Mouse (Mus musculus) heart, embryonic 15.5 days (tissue): ENCODE data around the gene Fbxo7. TPM values are rescaled to one million over a fixed set of nuclear protein-coding genes. Genes with fewer than 3 reads are reported as not detected.

Experiments
- ATAC-seq: fragments of 200-750 bp; cut with Nextera tagmentation; replicated peaks from 2 replicates; pipeline ENCODE4 v1.8.0; 2017; ENCODE audit warnings: low read depth, moderate TSS enrichment; ENCODE audit not compliant: insufficient number of reproducible peaks, insufficient read depth, low FRiP score
- H3K27ac ChIP-seq: fragments of 300-500 bp; sonication (generic); 2 replicates; pipeline ENCODE4 v1.5.1; 2015; ENCODE audit warnings: mild to moderate bottlenecking, inconsistent platforms
- H3K27me3 ChIP-seq: fragments of 300-500 bp; sonication (generic); 2 replicates; pipeline ENCODE4 v1.6.1; 2015; ENCODE audit warnings: inconsistent platforms
- H3K36me3 ChIP-seq: fragments of 300-500 bp; sonication (generic); 2 replicates; pipeline ENCODE4 v1.6.1; 2015; ENCODE audit warnings: mild to moderate bottlenecking, inconsistent platforms
- H3K4me1 ChIP-seq: fragments of 300-500 bp; sonication (generic); replicated peaks from 2 replicates; pipeline ENCODE4 v1.6.1; 2015; ENCODE audit warnings: inconsistent platforms
- H3K4me2 ChIP-seq: fragments of 300-500 bp; sonication (generic); 2 replicates; pipeline ENCODE4 v1.6.1; 2015; ENCODE audit warnings: inconsistent platforms, mild to moderate bottlenecking, moderate library complexity
- H3K4me3 ChIP-seq: fragments of 300-500 bp; sonication (generic); 2 replicates; pipeline ENCODE4 v1.5.1; 2015; ENCODE audit warnings: mild to moderate bottlenecking, inconsistent platforms
- H3K9ac ChIP-seq: fragments of 300-500 bp; sonication (generic); 2 replicates; pipeline ENCODE4 v1.6.1; 2015; ENCODE audit warnings: mild to moderate bottlenecking, inconsistent platforms
- H3K9me3 ChIP-seq: fragments of 300-500 bp; sonication (generic); replicated peaks from 2 replicates; pipeline ENCODE4 v1.6.1; 2016; ENCODE audit warnings: inconsistent platforms
- WGBS: fragments of 180-500 bp; shearing (Covaris S2); methylation state at CpG from one replicate; pipeline ENCODE4 v1.1.7; 2015; ENCODE audit warnings: mixed read lengths; 5-methylcytosine and 5-hydroxymethylcytosine counted together
- polyA plus RNA-seq: library from polyadenylated mRNA; unstranded; fragments of >200 nt; fragmentation: Nextera tagmentation; extraction: Ambion mirVana; gene quantifications from 2 replicates; pipeline ENCODE4 v1.2.1, GENCODE M21; 2015

The Fbxo7 gene
- polyA plus RNA-seq, 1 experiment from 2014 or later: 18.2 TPM

- 90% methylated on average over 8 of the region's 8 CpGs for WGBS
- ATAC-seq: no peak
Measured at GRCm38 (mm10) chr10:86063018-86063384, 41.2 kb downstream of the Fbxo7 start.

GRCm38 (mm10) chr10:86064937-86065336 lies 43.2 kb downstream of the Fbxo7 start:
- H3K9ac ChIP-seq: no peak overlapping the region
- no peaks in the 10 kb centered on the region for H3K9me3 ChIP-seq
- H3K4me3 ChIP-seq: no peak overlapping the region
- no peaks in the 10 kb centered on the region for H3K36me3 ChIP-seq
- 6% methylated on average over 4 of the region's 4 CpGs for WGBS
- peak; percentile 71 for ATAC-seq
- no peaks in the 10 kb centered on the region for H3K27me3 ChIP-seq
- 0 out of 2 replicates have a peak, but pooled peaks cover 5% of the 10 kb centered on the region for H3K4me1 ChIP-seq
- H3K27ac ChIP-seq: no peak overlapping the region
- no peak overlapping the region for H3K4me2 ChIP-seq

More at GRCm38 (mm10) chr10:86063018-86063384, 41.2 kb downstream of the Fbxo7 start:
- Histone ChIP-seq H3K4me1 (0 out of 2 replicates have a peak, but pooled peaks cover 5% of the 10 kb centered on the region), H3K27ac (no peak overlapping the region), H3K4me2 (no peak overlapping the region), H3K9ac (no peak overlapping the region), H3K27me3 (no peaks in the 10 kb centered on the region), H3K36me3 (no peaks in the 10 kb centered on the region), H3K9me3 (no peaks in the 10 kb centered on the region), H3K4me3 (no peak overlapping the region)

GRCm38 (mm10) chr10:86065661-86066060 lies 43.9 kb downstream of the Fbxo7 start:
- Histone ChIP-seq H3K36me3 (no peaks in the 10 kb centered on the region), H3K4me1 (0 out of 2 replicates have a peak, but pooled peaks cover 5% of the 10 kb centered on the region), H3K27me3 (no peaks in the 10 kb centered on the region), H3K9me3 (no peaks in the 10 kb centered on the region), H3K9ac (no peak overlapping the region), H3K27ac (no peak overlapping the region), H3K4me3 (no peak overlapping the region), H3K4me2 (no peak overlapping the region)
- ATAC-seq: no peak
- WGBS: 54% methylated on average over 1 of the region's 1 CpGs

- ATAC-seq: no peak
- no peaks in the 10 kb centered on the region for H3K27me3 ChIP-seq
- H3K36me3 ChIP-seq: no peaks in the 10 kb centered on the region
- no peak overlapping the region for H3K4me3 ChIP-seq
- H3K4me2 ChIP-seq: no peak overlapping the region
- no peak overlapping the region for H3K27ac ChIP-seq
- no peak overlapping the region for H3K9ac ChIP-seq
- H3K9me3 ChIP-seq: no peaks in the 10 kb centered on the region
- 0 out of 2 replicates have a peak, but pooled peaks cover 5% of the 10 kb centered on the region for H3K4me1 ChIP-seq
- WGBS: 72% methylated on average over 5 of the region's 5 CpGs
Measured at GRCm38 (mm10) chr10:86066651-86067050, 44.9 kb downstream of the Fbxo7 start.

GRCm38 (mm10) chr10:86067911-86068310 lies 46.1 kb downstream of the Fbxo7 start:
- no peaks in the 10 kb centered on the region for H3K9me3 ChIP-seq
- H3K4me1 ChIP-seq: 0 out of 2 replicates have a peak, but pooled peaks cover 5% of the 10 kb centered on the region
- H3K4me2 ChIP-seq: no peak overlapping the region
- ATAC-seq: no peak
- no peaks in the 10 kb centered on the region for H3K27me3 ChIP-seq
- H3K9ac ChIP-seq: no peak overlapping the region
- no peak overlapping the region for H3K4me3 ChIP-seq
- 70% methylated on average over 10 of the region's 10 CpGs for WGBS
- no peaks in the 10 kb centered on the region for H3K36me3 ChIP-seq
- no peak overlapping the region for H3K27ac ChIP-seq

DNA sequence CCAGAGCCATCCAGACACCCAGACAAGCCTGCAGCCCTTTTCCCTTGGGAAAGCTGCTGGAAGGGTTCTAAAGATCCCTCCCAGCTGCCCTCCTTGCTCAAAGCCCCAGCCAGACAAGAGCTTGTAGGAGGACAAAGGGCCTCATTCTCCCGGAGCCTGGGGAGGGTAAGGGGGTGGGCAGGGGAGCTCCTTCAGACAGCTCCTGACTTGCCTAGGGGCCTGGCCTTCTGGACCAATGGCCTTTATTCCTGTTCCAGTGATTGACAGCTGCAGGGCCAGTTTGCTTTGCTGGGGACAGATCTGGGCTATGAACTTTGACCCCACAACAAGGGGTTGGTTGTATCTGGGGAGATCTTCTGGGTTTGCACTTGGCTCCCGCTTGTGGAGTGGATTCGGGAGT lies 47.6 kb downstream of the Fbxo7 start:
- Histone ChIP-seq H3K4me2 (no peak overlapping the region), H3K27ac (no peak overlapping the region), H3K27me3 (no peaks in the 10 kb centered on the region), H3K9ac (no peak overlapping the region), H3K4me3 (no peak overlapping the region), H3K36me3 (no peaks in the 10 kb centered on the region), H3K4me1 (0 out of 2 replicates have a peak, but pooled peaks cover 5% of the 10 kb centered on the region), H3K9me3 (no peaks in the 10 kb centered on the region; the same call in 1 of the 2 replicates)
- WGBS: 52% methylated on average over 3 of the region's 3 CpGs
- no peak for ATAC-seq

DNA sequence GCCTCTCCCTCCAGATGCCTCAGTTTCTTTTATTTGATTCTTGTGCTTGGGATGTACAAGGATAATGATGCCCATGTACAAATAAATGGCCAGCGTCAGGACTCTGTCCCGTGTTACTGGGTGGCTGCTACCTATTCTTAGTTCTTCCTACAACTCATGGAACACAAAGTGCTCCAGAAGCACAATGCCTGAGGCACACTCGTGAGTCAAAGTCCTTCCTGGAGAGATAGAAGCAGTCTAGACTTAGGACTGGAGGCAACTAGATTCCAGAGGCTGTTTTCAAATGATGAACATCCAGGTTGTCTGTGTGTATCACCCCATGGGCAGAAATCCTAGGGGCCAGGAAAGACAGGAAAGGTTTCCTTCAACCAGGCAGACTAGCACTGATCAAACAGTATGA lies 49.0 kb downstream of the Fbxo7 start:
- no peak overlapping the region for H3K4me2 ChIP-seq
- no peaks in the 10 kb centered on the region for H3K4me1 ChIP-seq
- no peak overlapping the region for H3K27ac ChIP-seq
- H3K27me3 ChIP-seq: no peaks in the 10 kb centered on the region
- no peaks in the 10 kb centered on the region for H3K36me3 ChIP-seq
- ATAC-seq: no peak
- no peak overlapping the region for H3K4me3 ChIP-seq
- H3K9me3 ChIP-seq: no peaks in the 10 kb centered on the region; the same call in 1 of the 2 replicates
- no peak overlapping the region for H3K9ac ChIP-seq
- 67% methylated on average over 3 of the region's 3 CpGs for WGBS

- Histone ChIP-seq H3K36me3 (no peaks in the 10 kb centered on the region), H3K9me3 (no peaks in the 10 kb centered on the region; the same call in 1 of the 2 replicates), H3K4me2 (no peak overlapping the region), H3K9ac (no peak overlapping the region), H3K27me3 (no peaks in the 10 kb centered on the region), H3K4me3 (no peak overlapping the region), H3K27ac (no peak overlapping the region), H3K4me1 (no peaks in the 10 kb centered on the region)
- no peak for ATAC-seq
- 70% methylated on average over 4 of the region's 4 CpGs for WGBS
Measured at GRCm38 (mm10) chr10:86074134-86074533, 52.4 kb downstream of the Fbxo7 start.

- ATAC-seq: no peak
- Histone ChIP-seq H3K36me3 (no peaks in the 10 kb centered on the region), H3K9ac (no peak overlapping the region), H3K4me1 (no peaks in the 10 kb centered on the region), H3K27ac (no peak overlapping the region), H3K9me3 (no peaks in the 10 kb centered on the region; the same call in 1 of the 2 replicates), H3K4me3 (no peak overlapping the region), H3K27me3 (no peaks in the 10 kb centered on the region), H3K4me2 (no peak overlapping the region)
- 74% methylated on average over 9 of the region's 9 CpGs for WGBS
Measured at GRCm38 (mm10) chr10:86074971-86075711, 53.4 kb downstream of the Fbxo7 start.

DNA sequence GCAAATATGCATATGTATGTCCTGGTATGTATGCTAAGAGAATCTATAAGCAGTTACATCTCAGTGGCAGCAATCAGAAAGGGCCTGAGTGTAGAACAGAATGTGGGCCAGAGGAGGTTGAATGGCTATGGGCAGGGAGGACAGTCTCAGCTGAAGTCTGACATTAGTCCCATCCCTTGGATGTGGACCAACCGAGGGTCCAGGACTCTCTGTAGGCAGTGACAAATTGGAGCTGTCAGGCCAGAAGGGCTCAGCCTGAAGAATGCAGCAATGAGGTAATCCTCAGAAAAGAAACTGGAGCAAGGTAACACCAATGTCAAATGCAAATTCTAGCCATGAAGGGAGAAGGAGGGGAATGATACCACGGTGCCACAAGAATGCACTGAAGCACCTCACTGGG lies 55.5 kb downstream of the Fbxo7 start:
- Histone ChIP-seq H3K4me2 (no peak overlapping the region), H3K36me3 (no peaks in the 10 kb centered on the region), H3K9me3 (no peaks in the 10 kb centered on the region; the same call in 1 of the 2 replicates), H3K9ac (no peak overlapping the region), H3K4me1 (no peaks in the 10 kb centered on the region), H3K4me3 (no peak overlapping the region), H3K27ac (no peak overlapping the region), H3K27me3 (no peaks in the 10 kb centered on the region)
- ATAC-seq: no peak
- WGBS: 52% methylated on average over 2 of the region's 2 CpGs

DNA sequence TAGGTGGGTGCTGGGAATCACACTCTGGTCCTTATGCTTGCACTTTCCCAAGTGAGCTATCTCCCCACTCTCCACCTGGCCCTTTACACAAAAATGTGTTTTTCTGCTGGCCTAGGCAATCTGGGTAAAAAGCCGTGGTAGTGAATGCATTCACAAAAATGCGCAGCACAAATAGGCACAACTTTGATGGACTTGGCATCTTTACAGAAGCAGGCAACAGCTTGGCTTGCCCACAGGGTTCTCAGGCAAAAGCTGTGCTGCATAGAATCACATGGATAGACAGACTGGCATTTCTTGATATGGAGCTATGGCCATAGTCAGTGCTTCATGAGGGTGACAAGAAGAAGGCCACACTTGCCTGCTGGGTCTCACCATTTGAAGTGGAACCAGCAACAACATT lies 57.0 kb downstream of the Fbxo7 start:
- ATAC-seq: no peak
- WGBS: 91% methylated on average over 2 of the region's 2 CpGs
- H3K36me3 ChIP-seq: no peaks in the 10 kb centered on the region
- no peak overlapping the region for H3K4me3 ChIP-seq
- H3K27ac ChIP-seq: no peak overlapping the region
- no peaks in the 10 kb centered on the region for H3K4me1 ChIP-seq
- no peak overlapping the region for H3K9ac ChIP-seq
- no peak overlapping the region for H3K4me2 ChIP-seq
- H3K9me3 ChIP-seq: no peaks in the 10 kb centered on the region; the same call in 1 of the 2 replicates
- H3K27me3 ChIP-seq: no peaks in the 10 kb centered on the region

GRCm38 (mm10) chr10:86079921-86080320 lies 58.1 kb downstream of the Fbxo7 start:
- no peaks in the 10 kb centered on the region for H3K36me3 ChIP-seq
- no peak overlapping the region for H3K4me2 ChIP-seq
- H3K27me3 ChIP-seq: no peaks in the 10 kb centered on the region
- H3K9ac ChIP-seq: no peak overlapping the region
- no peak for ATAC-seq
- no peak overlapping the region for H3K4me3 ChIP-seq
- 74% methylated on average over 9 of the region's 9 CpGs for WGBS
- H3K4me1 ChIP-seq: no peaks in the 10 kb centered on the region
- H3K9me3 ChIP-seq: no peaks in the 10 kb centered on the region
- no peak overlapping the region for H3K27ac ChIP-seq
